Mouse (Mus musculus): ENCODE results near the gene Dexi.

- no peak for TF ChIP-seq POLR2A (IDR thresholded peaks at IDR 0.05; ENCODE audit: control insufficient read depth in 1 of 2, insufficient read depth in 1 of 2, low read depth in 1 of 2, low read length in 2 of 2, poor library complexity in 1 of 2)
- no peak for TF ChIP-seq ZMIZ1 (IDR thresholded peaks at IDR 0.05; ENCODE audit: low read depth, low read length)
- no peak for TF ChIP-seq CTCF (IDR thresholded peaks at IDR 0.05 in 2 of 3, conservative IDR thresholded peaks at IDR 0.05 in 1 of 3; ENCODE audit: control insufficient read depth in 1 of 3, insufficient read depth in 1 of 3, low read depth in 2 of 3, low read length in 3 of 3, poor library complexity in 1 of 3, severe bottlenecking in 1 of 3)
- TF ChIP-seq E2F4 (IDR thresholded peaks at IDR 0.05; ENCODE audit: borderline replicate concordance, low read depth, low read length), result no peak
Measured at GRCm38 (mm10) chr16:10542266-10542665, 588 bp downstream of the Dexi start.
